Mouse (Mus musculus) testis, postnatal 14 days (tissue): Measurements from ENCODE around the gene Col7a1.

ENCODE experiments used
- DNase-seq: peaks from one replicate; pipeline ENCODE4 v3.0.0; 2021; ENCODE audit warnings: low spot score

Gene Col7a1

GRCm38 (mm10) chr9:108985710-108986109, 32.3 kb downstream of the Col7a1 start, which contains the start of gene Ucn2:
TSS of gene Ucn2 (plus strand) at chr9:108986010.
- no peak for DNase-seq

GRCm38 (mm10) chr9:108987704-108988350, 34.4 kb downstream of the Col7a1 start:
- no peak for DNase-seq

- no peak for DNase-seq
Observed at GRCm38 (mm10) chr9:108989802-108990461, 36.5 kb downstream of the Col7a1 start.

GRCm38 (mm10) chr9:108990462-108990820, 37.1 kb downstream of the Col7a1 start:
- no peak for DNase-seq

- DNase-seq: peak; percentile 93
Observed at GRCm38 (mm10) chr9:108991428-108992084, 38.2 kb downstream of the Col7a1 start, which contains the start of gene Pfkfb4. TSS of gene Pfkfb4 (plus strand) at chr9:108991778.

- no peak for DNase-seq
Observed at GRCm38 (mm10) chr9:108992085-108992469, 38.7 kb downstream of the Col7a1 start.

GRCm38 (mm10) chr9:108992620-108993361, 39.4 kb downstream of the Col7a1 start:
- peak; percentile 63 for DNase-seq

GRCm38 (mm10) chr9:108996411-108996810, 43.0 kb downstream of the Col7a1 start:
- DNase-seq: no peak

- DNase-seq: no peak
Observed at GRCm38 (mm10) chr9:108998287-108999166, 45.1 kb downstream of the Col7a1 start.

- no peak for DNase-seq
Observed at GRCm38 (mm10) chr9:108999167-108999526, 45.8 kb downstream of the Col7a1 start.

- DNase-seq: no peak
Observed at GRCm38 (mm10) chr9:109000726-109001125, 47.3 kb downstream of the Col7a1 start.

GRCm38 (mm10) chr9:109003201-109003600, 49.8 kb downstream of the Col7a1 start:
- DNase-seq: no peak

GRCm38 (mm10) chr9:109007025-109007780, 53.8 kb downstream of the Col7a1 start:
- no peak for DNase-seq

GRCm38 (mm10) chr9:109008081-109008480, 54.7 kb downstream of the Col7a1 start:
- DNase-seq: no peak

- DNase-seq: no peak
Observed at GRCm38 (mm10) chr9:109008994-109009635, 55.7 kb downstream of the Col7a1 start.

GRCm38 (mm10) chr9:109009636-109010315, 56.4 kb downstream of the Col7a1 start:
- DNase-seq: no peak

- DNase-seq: no peak
Observed at GRCm38 (mm10) chr9:109010316-109010690, 56.9 kb downstream of the Col7a1 start.

GRCm38 (mm10) chr9:109015397-109015796, 62.0 kb downstream of the Col7a1 start:
- no peak for DNase-seq

- no peak for DNase-seq
Observed at GRCm38 (mm10) chr9:109016973-109017604, 63.7 kb downstream of the Col7a1 start.
